Mouse (Mus musculus) hindbrain, embryonic 15.5 days (tissue): ENCODE results near the gene Dync2li1. TPM values are rescaled to one million over a fixed set of nuclear protein-coding genes. Genes with fewer than 3 reads are reported as not detected.

Experiments
- ATAC-seq: fragments of 200-750 bp; cut with Nextera tagmentation; 2 replicates; pipeline ENCODE4 v1.8.0; 2017; ENCODE audit warnings: low read depth, moderate number of reproducible peaks, moderate TSS enrichment; ENCODE audit not compliant: low FRiP score
- H3K27ac ChIP-seq: fragments of 300-500 bp; sonication (generic); replicated peaks from 2 replicates; pipeline ENCODE4 v1.5.1; 2015; ENCODE audit warnings: mild to moderate bottlenecking, inconsistent platforms
- H3K27me3 ChIP-seq: fragments of 300-500 bp; sonication (generic); 2 replicates; pipeline ENCODE4 v1.6.1; 2015; ENCODE audit warnings: control low read depth, inconsistent platforms
- H3K36me3 ChIP-seq: fragments of 300-500 bp; sonication (generic); 2 replicates; pipeline ENCODE4 v1.6.1; 2015; ENCODE audit warnings: control low read depth, inconsistent platforms
- H3K4me1 ChIP-seq: fragments of 300-500 bp; sonication (generic); replicated peaks from 2 replicates; pipeline ENCODE4 v1.6.1; 2015; ENCODE audit warnings: control low read depth, inconsistent platforms
- H3K4me2 ChIP-seq: fragments of 300-500 bp; sonication (generic); 2 replicates; pipeline ENCODE4 v1.6.1; 2015; ENCODE audit warnings: moderate library complexity, mild to moderate bottlenecking, inconsistent platforms
- H3K4me3 ChIP-seq: fragments of 300-500 bp; sonication (generic); 2 replicates; pipeline ENCODE4 v1.5.1; 2015; ENCODE audit warnings: mild to moderate bottlenecking, inconsistent platforms
- H3K9ac ChIP-seq: fragments of 300-500 bp; sonication (generic); 2 replicates; pipeline ENCODE4 v1.6.1; 2015; ENCODE audit warnings: inconsistent platforms
- H3K9me3 ChIP-seq: fragments of 300-500 bp; sonication (generic); 2 replicates; pipeline ENCODE4 v1.6.1; 2016; ENCODE audit warnings: control low read depth, inconsistent platforms
- WGBS: fragments of 180-500 bp; shearing (Covaris S2); methylation state at CpG from one replicate; pipeline ENCODE4 v1.1.7; 2015; 5-methylcytosine and 5-hydroxymethylcytosine counted together
- polyA plus RNA-seq: library from polyadenylated mRNA; unstranded; fragments of >200 nt; fragmentation: Nextera tagmentation; extraction: Ambion mirVana; gene quantifications from 2 replicates; pipeline ENCODE4 v1.2.1, GENCODE M21; 2015

Gene Dync2li1
- 33.9 and 36.7 TPM in 2 replicates for polyA plus RNA-seq

- under 1% methylated on average over 20 of the region's 25 CpGs for WGBS
- peak within 1 kb of the TSS; percentile 72 for H3K4me2 ChIP-seq
- H3K36me3 ChIP-seq, result no peaks in the 10 kb centered on the region
- no peaks in the 10 kb centered on the region for H3K27me3 ChIP-seq
- H3K4me1 ChIP-seq, result peaks cover 14% of the 10 kb centered on the region
- H3K9ac ChIP-seq, result peak within 1 kb of the TSS; percentile 67
- peak; percentile 98 for ATAC-seq
- H3K4me3 ChIP-seq, result peak within 1 kb of the TSS; percentile 76
- H3K27ac ChIP-seq, result peak within 1 kb of the TSS; percentile 85
- no peaks in the 10 kb centered on the region for H3K9me3 ChIP-seq
Observed at GRCm38 (mm10) chr17:84626276-84626856, at the start of gene Dync2li1. Gene Dync2li1, plus strand, starts transcription at chr17:84626496.

DNA sequence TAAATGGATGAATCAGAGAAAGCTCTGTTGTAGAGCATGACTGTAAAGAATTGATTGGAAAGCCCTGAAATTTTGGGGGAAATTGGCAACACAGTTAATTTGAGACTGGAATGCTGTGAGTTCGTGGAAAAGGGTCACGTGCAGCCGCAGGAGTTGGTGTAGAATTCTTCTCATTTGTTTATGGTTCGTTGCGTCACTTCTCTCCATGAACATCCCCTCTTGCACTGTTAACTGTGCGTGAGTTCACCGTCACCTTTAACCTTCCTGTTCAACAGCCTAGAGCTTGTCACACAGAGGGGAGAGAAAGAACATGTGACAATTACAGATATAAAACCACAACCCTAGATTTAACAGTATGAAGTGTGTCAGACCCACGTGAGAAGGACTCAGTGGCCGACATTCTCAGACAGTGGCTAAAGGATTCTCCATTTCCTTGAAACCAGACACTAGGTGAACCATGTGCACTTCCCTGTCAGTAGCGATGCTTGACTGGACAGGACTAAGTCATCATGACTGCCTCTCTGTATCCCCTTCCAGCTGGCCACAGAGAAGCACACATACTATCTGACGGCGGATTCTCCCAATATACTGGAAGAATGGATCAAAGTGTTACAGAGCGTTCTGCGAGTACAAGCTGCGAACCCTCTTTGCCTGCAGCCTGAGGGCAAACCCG, 49.5 kb upstream of the Dync2li1 start:
- Histone ChIP-seq H3K9me3 (no peaks in the 10 kb centered on the region), H3K36me3 (no peaks in the 10 kb centered on the region), H3K27ac (no peak overlapping the region), H3K9ac (no peak overlapping the region), H3K4me2 (no peak overlapping the region), H3K4me3 (no peak overlapping the region), H3K4me1 (no peaks in the 10 kb centered on the region), H3K27me3 (no peaks in the 10 kb centered on the region)
- WGBS, result 83% methylated on average over 16 of the region's 16 CpGs
- ATAC-seq, result no peak

GRCm38 (mm10) chr17:84579249-84579648, 47.0 kb upstream of the Dync2li1 start:
- Histone ChIP-seq H3K4me2 (no peak overlapping the region), H3K4me3 (no peak overlapping the region), H3K9me3 (no peaks in the 10 kb centered on the region), H3K27ac (no peak overlapping the region), H3K27me3 (no peaks in the 10 kb centered on the region), H3K4me1 (no peaks in the 10 kb centered on the region), H3K36me3 (no peaks in the 10 kb centered on the region), H3K9ac (no peak overlapping the region)
- ATAC-seq, result no peak
- 84% methylated on average over 8 of the region's 8 CpGs for WGBS

DNA sequence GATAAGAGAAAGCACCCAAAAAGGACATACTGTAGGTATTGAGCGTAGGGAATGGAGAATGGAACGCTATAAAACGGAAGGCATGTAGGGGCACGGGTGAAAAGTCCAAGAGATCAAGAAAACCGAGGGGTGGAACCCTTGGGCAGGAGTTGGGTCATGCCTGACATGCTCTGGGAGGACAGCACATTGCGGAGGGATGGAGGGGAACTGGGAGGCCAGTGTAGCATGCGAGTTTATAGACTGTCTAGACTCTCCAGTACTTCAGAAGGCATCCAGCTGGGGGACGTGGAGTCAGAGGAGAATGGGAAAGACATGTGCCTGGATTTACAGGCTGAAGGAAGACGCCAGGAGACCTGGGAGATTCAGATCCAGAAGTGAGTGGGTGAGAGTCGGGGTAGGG, 46.5 kb upstream of the Dync2li1 start:
- Histone ChIP-seq H3K9me3 (no peaks in the 10 kb centered on the region), H3K27ac (no peak overlapping the region), H3K4me3 (no peak overlapping the region), H3K36me3 (no peaks in the 10 kb centered on the region), H3K4me2 (no peak overlapping the region), H3K27me3 (no peaks in the 10 kb centered on the region), H3K4me1 (no peaks in the 10 kb centered on the region), H3K9ac (no peak overlapping the region)
- no peak for ATAC-seq
- 92% methylated on average over 10 of the region's 10 CpGs for WGBS

GRCm38 (mm10) chr17:84580821-84581220, 45.5 kb upstream of the Dync2li1 start:
- Histone ChIP-seq H3K9me3 (no peaks in the 10 kb centered on the region), H3K4me1 (no peaks in the 10 kb centered on the region), H3K9ac (no peak overlapping the region), H3K36me3 (no peaks in the 10 kb centered on the region), H3K4me2 (no peak overlapping the region), H3K4me3 (no peak overlapping the region), H3K27me3 (no peaks in the 10 kb centered on the region), H3K27ac (no peak overlapping the region)
- WGBS, result 65% methylated on average over 8 of the region's 8 CpGs
- no peak for ATAC-seq

DNA sequence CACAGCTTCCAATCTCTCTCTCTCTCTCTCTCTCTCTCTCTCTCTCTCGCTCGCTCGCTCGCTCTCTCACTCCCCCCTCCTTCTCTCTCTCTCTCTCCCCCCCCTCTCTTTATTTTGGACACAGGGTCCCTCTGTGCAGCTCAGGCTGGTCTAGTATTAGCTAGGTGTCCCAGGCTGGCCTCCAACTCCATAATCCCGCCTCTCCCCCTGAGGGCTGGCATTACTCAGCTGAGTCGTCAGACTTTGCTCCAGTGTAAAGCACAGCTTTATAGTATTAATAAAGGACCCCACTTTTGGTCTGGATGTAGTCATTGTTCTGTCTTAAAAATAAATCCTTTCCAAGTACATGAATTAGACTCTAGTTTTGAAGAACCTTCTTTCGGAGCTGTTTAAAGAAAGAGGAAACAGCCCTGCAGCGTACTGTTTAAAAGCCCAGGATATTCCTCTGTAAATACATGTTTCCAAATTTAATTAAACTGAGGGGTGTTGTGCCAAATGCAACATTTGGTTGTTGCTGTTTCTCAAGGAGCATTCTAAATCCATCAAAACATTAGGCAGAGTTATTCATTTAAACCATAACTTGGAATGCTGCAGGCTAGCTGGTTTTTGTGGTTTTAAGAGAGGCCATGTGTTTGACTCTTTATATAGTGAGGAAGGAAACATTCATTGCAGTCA, 44.4 kb upstream of the Dync2li1 start:
- no peak overlapping the region for H3K4me2 ChIP-seq
- no peaks in the 10 kb centered on the region for H3K36me3 ChIP-seq
- H3K4me1 ChIP-seq, result no peaks in the 10 kb centered on the region
- H3K4me3 ChIP-seq, result no peak overlapping the region
- WGBS, result 73% methylated on average over 8 of the region's 8 CpGs
- H3K27ac ChIP-seq, result no peak overlapping the region
- no peaks in the 10 kb centered on the region for H3K27me3 ChIP-seq
- no peak overlapping the region for H3K9ac ChIP-seq
- no peak for ATAC-seq
- H3K9me3 ChIP-seq, result no peaks in the 10 kb centered on the region

- H3K36me3 ChIP-seq, result no peaks in the 10 kb centered on the region
- no peak overlapping the region for H3K9ac ChIP-seq
- no peak for ATAC-seq
- no peak overlapping the region for H3K27ac ChIP-seq
- H3K4me3 ChIP-seq, result no peak overlapping the region
- no peaks in the 10 kb centered on the region for H3K9me3 ChIP-seq
- no peaks in the 10 kb centered on the region for H3K4me1 ChIP-seq
- WGBS, result 59% methylated on average over 9 of the region's 9 CpGs
- no peak overlapping the region for H3K4me2 ChIP-seq
- no peaks in the 10 kb centered on the region for H3K27me3 ChIP-seq
Observed at GRCm38 (mm10) chr17:84584107-84584506, 42.2 kb upstream of the Dync2li1 start.

- no peak overlapping the region for H3K4me2 ChIP-seq
- no peaks in the 10 kb centered on the region for H3K4me1 ChIP-seq
- H3K9me3 ChIP-seq, result no peaks in the 10 kb centered on the region
- H3K27me3 ChIP-seq, result no peaks in the 10 kb centered on the region
- no peak for ATAC-seq
- H3K36me3 ChIP-seq, result no peaks in the 10 kb centered on the region
- 73% methylated on average over 8 of the region's 8 CpGs for WGBS
- no peak overlapping the region for H3K27ac ChIP-seq
- no peak overlapping the region for H3K4me3 ChIP-seq
- H3K9ac ChIP-seq, result no peak overlapping the region
Observed at GRCm38 (mm10) chr17:84585104-84585503, 41.2 kb upstream of the Dync2li1 start.

GRCm38 (mm10) chr17:84590065-84590464, 36.2 kb upstream of the Dync2li1 start:
- H3K4me2 ChIP-seq, result no peak overlapping the region
- H3K9me3 ChIP-seq, result no peaks in the 10 kb centered on the region
- no peak overlapping the region for H3K9ac ChIP-seq
- H3K27ac ChIP-seq, result no peak overlapping the region
- WGBS, result 94% methylated on average over 7 of the region's 7 CpGs
- no peak overlapping the region for H3K4me3 ChIP-seq
- no peak for ATAC-seq
- no peaks in the 10 kb centered on the region for H3K27me3 ChIP-seq
- no peaks in the 10 kb centered on the region for H3K36me3 ChIP-seq
- peaks cover 4% of the 10 kb centered on the region; the same call in 1 of the 2 replicates for H3K4me1 ChIP-seq

- H3K9me3 ChIP-seq, result no peaks in the 10 kb centered on the region
- no peaks in the 10 kb centered on the region for H3K27me3 ChIP-seq
- H3K36me3 ChIP-seq, result no peaks in the 10 kb centered on the region
- 75% methylated on average over 16 of the region's 16 CpGs for WGBS
- no peak overlapping the region for H3K9ac ChIP-seq
- no peak; the same call in 1 of the 2 replicates for ATAC-seq
- no peak overlapping the region for H3K4me3 ChIP-seq
- H3K4me1 ChIP-seq, result peaks cover 12% of the 10 kb centered on the region
- peak overlapping the region; percentile 4; the same call in 1 of the 2 replicates for H3K27ac ChIP-seq
- no peak overlapping the region for H3K4me2 ChIP-seq
Observed at GRCm38 (mm10) chr17:84591431-84592150, 34.7 kb upstream of the Dync2li1 start.

DNA sequence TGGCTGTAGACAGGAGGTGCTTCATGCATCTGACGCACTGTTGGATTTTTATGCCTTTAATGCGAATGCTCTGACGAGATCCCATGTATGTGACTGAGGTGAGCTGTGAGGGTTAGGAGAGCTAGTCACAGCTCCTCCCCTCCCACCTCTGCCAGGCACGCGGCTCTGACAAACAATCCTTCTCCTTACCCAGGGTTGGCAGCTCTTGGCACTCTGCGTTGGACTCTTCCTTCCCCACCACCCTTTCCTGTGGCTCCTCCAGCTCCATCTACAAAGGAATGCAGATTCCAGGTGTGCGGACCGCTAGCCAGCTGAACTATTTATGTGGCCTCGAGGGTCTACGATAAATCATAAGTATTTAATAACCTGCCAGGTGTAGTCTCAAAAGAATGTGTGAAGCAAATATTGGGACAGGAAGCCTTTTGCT, 30.3 kb upstream of the Dync2li1 start:
- H3K4me1 ChIP-seq, result peaks cover 12% of the 10 kb centered on the region
- no peaks in the 10 kb centered on the region for H3K27me3 ChIP-seq
- peak overlapping the region; percentile 18 for H3K27ac ChIP-seq
- 39% methylated on average over 10 of the region's 10 CpGs for WGBS
- no peak for ATAC-seq
- H3K36me3 ChIP-seq, result no peaks in the 10 kb centered on the region
- H3K4me2 ChIP-seq, result peak overlapping the region; percentile 45
- peak overlapping the region; percentile 16 for H3K4me3 ChIP-seq
- H3K9ac ChIP-seq, result no peak overlapping the region
- no peaks in the 10 kb centered on the region for H3K9me3 ChIP-seq

- H3K27me3 ChIP-seq, result no peaks in the 10 kb centered on the region
- H3K9ac ChIP-seq, result no peak overlapping the region
- ATAC-seq, result no peak
- H3K36me3 ChIP-seq, result no peaks in the 10 kb centered on the region
- WGBS, result 28% methylated on average over 7 of the region's 7 CpGs
- H3K9me3 ChIP-seq, result no peaks in the 10 kb centered on the region
- H3K4me2 ChIP-seq, result peak overlapping the region; percentile 45
- H3K27ac ChIP-seq, result peak overlapping the region; percentile 18; the same call in 1 of the 2 replicates
- H3K4me3 ChIP-seq, result peak overlapping the region; percentile 16; the same call in 1 of the 2 replicates
- peaks cover 11% of the 10 kb centered on the region for H3K4me1 ChIP-seq
Observed at GRCm38 (mm10) chr17:84596501-84596900, 29.8 kb upstream of the Dync2li1 start.
